Mouse (Mus musculus) megakaryocyte progenitor cell, adult 5-6 weeks (primary cell): ENCODE data around the gene Kif5c. TPM values are rescaled to one million over a fixed set of nuclear protein-coding genes. Genes with fewer than 3 reads are reported as not detected.

Experiments used
- ATAC-seq: replicated peaks from 2 replicates; pipeline ENCODE4 v1.8.0; 2016; ENCODE audit warnings: mild to moderate bottlenecking, moderate TSS enrichment, inconsistent platforms; ENCODE audit not compliant: poor library complexity
- total RNA-seq, 2 experiments: library from RNA; stranded (forward) in 1 of 2; stranded (reverse) in 1 of 2; fragments of 157-497, 149-512 nt in 1 of 2; fragments of 200-1000 nt in 1 of 2; gene quantifications; 2 replicates each; pipeline versions ENCODE4 v1.2.3 to v1.2.4; 2015 to 2017

Gene Kif5c
- total RNA-seq, 2 experiments from 2014 or later, result not detected

DNA sequence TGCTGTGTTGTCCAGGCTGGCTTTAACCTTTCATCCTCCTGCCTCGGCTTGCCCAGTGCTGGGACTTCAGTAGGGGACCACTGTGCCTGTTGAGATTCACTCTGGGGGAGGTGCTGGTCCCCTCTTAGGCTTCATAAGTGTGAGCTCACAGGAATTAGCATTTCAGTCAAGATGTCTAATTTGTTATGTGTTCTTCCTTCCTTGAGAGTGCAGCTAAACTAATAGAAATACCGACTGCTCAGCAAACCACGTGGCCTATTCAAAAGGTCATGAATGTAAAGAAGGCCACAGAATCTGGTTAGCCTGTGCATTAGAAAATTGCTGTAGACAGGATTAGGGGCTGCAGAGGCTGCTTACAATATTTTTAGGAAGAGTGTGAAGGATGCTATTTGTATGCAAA, 99.4 kb downstream of the Kif5c start:
- no peak for ATAC-seq

DNA sequence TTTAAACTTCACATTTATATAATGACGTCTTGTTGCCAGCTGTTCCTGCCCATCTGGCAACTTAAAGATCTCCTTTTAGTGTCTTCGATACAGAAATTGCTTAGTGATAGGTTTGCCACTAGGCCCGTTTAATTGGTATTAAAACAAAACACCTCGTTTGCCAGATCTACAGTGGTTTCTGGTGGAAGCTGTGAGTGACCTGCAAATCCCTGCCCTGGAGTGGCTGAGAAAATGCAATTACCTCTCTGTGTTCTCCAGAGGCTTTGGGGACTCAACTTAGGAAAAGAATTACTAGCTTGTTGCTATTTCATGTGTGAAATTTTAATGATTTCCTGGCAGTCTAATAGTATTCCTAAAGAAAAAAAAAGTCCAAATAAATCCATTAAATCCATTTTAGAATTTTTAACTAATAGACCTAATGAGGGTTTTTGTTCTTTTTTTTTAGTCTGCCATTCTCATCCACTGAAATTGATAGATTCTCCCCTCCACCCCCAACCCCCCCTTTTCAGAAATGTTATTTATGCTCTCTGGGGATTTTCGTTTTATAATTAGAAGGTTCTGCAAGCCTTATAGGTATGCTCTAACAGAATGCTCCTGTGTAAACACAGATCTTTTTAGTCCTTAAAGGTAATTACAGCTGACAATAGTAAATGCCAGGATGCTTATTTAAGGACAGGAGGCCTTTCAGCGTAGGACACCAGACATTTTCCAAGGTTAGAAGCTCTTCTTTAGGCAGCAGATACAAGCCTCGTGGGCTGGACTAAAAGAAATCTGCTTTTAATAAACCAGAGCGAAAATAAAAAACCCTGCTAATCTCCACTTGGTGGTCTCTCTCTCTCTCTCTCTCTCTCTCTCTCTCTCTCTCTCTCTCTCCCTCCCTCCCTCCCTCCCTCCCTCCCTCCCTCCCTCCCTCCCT, 100.1 kb downstream of the Kif5c start:
- ATAC-seq, result no peak

DNA sequence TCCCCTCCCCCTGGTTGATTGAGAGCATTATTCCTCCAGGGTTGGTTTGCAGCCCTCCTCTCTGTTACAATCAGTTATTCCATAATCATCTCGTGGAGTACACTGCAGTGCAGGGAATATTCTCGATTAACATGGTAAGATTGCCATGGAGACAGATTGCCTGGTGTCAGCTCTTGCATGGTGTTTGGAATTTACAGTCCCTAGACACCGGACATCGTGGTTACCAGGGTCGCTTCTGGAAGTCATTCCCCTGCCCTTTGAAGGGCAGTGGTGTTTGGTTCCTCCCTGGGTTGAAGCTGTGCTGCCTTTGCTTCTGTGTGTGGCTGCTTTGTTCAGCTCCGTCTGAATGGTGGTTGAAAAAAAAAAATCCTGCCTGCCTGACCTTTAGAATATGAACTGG, 100.8 kb downstream of the Kif5c start:
- no peak for ATAC-seq

DNA sequence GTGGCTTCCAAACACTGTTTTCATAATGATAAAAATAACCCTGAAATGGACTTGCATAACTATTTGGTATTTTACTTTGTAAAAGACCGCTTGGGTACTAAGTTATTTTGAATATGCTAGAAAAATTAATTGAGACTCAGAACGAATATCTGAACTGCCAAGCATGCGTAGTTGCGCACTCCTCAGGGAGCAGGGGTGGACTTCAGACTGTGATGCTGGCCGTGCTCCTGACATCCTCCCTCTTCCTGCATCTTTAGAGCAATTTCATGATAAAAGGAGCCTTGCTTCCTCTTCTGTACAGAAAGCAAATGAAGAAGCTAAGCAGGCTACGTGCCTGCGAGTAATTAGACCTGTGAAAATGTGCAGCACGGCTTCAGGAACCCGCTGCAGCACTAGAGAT, 101.2 kb downstream of the Kif5c start:
- no peak for ATAC-seq

DNA sequence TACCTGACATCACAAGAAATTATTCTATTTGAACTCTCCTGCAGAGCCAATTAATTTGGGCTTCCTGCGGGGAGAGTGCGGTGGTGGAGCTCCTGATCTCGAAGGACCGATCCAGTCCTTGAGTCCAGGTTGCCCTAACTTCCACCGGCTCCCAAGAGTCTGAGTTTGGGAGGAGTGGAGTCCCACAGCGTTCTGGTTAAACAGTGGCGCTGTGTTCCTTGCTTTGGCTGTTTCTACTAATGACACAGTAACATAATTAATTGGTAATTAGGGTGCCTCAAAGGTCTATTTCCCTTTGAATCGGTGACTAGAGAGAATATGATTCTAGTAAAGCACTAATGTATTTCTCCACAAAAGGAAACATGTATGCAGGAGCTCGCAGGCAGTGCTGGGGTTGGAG, 103.2 kb downstream of the Kif5c start:
- no peak for ATAC-seq

DNA sequence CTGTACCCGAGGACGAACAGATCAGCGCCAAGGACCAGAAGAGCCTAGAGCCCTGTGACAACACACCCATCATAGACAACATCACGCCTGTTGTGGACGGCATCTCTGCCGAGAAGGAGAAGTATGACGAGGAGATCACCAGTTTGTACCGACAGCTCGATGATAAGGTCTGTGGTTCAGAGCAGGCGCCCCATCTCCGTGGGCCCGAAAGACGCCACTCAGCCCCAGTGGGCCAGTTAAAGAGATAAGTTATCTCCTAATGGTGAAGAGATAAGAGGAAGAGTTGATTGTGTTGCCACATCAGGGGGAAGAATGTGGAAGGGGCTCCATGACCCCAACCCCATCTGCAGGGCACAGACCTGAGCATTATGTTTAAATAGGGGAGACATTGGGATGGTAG, 103.9 kb downstream of the Kif5c start:
- ATAC-seq, result no peak

DNA sequence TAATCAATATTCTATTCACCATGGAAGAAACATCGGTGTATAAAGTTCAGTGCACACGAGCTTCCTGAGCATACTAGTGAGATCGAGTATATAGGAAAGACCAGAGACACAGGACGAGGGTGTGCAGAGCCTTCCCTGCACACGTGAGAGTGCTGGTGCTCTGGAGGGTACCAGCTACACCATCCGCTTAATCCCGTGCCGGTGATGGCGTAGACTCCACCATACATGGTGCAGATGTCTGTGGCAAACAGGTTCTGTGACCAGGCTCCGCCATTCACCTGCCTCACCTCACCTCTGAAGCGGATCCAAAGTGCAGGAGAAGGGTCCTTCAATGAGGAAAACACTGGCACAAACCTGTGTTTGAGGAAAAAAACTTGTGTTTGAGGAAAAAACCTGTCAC, 107.6 kb downstream of the Kif5c start:
- ATAC-seq, result no peak

DNA sequence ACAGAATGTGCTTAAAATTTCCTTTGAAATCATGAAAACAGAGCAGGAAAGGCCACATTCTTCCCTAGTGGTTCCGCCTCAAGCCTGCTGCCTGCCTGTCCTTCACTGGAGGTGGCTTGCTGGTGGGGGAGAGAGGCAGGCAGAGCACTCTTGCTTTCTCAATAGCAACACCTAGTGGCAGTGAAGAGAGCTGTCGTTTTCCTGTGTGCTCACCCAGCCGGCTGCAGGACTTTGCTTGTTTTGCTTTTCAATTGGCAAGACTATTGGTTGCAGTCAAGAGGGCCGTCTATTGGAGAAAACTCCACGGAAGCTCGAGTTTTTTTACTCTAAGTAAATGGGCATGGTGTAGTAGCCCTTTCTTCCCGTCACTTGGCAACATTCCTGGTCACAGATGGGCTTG, 108.1 kb downstream of the Kif5c start:
- peak; percentile 86 for ATAC-seq

DNA sequence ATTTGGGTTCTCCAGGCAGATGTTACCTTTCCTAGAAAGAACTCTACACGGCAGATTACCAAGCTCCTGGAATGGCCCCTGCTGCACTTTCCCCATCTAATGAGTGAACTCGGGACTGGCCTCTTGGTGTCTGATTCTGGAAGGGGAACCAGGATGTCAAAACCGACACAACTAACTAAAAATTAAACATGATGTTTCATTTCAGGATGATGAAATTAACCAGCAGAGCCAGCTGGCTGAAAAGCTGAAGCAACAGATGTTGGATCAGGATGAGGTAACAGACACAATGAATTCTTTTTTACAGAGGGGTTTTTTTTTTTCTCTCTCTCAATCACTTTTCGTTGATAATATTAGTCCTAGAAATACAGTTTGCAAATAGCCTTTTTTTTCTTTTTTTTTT, 108.6 kb downstream of the Kif5c start:
- peak; percentile 12; the same call in 1 of the 2 replicates for ATAC-seq

DNA sequence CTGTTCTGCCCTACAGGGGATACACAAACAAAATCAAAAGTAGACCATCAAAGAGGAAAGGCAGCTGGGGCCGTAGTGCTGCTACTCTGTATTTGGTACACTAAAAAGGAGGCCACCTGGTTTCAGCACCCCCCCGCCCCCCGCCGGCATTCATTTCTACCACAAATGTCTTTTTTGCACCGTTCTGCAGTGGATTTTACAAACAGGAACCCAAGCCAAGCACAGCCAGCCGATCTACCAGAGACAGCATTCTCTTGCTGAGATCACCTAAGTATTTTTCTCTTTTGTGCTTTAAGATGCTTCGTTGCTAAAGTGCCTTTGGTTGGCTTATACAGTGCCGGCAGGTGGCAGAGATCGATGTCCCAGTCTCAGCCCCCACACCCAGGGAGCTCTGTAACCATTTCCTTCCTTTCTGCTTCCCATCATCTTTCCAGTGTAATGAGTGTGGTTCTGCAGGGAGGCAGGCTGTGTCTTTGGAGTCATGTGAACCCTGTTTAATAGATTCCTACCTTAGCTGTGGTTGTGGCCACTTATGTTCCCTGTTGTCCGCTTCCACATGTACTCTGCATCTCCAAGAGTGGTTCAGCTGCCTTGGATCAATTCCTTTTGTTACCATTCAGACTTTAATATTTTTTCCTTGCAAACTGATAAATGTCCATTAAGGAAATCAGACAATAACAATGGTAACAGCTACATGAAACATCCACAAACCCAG, 110.0 kb downstream of the Kif5c start:
- ATAC-seq, result no peak

DNA sequence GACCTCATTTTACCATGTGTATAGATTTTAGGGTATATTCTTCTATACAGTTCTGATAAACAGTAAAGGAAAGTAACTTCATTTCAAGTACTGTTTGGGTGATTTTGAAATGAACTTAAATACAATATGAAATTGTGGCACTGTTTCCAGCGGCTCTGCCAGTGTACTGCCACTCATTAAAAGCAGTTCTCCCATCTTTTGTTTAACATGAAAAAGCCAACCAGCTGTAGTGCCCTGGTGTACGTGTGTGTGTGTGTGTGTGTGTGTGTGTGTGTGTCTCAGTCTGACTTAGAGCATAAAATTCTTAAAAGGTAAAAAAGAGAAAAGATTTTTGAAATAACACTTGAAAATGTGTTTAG, 110.5 kb downstream of the Kif5c start:
- no peak for ATAC-seq

DNA sequence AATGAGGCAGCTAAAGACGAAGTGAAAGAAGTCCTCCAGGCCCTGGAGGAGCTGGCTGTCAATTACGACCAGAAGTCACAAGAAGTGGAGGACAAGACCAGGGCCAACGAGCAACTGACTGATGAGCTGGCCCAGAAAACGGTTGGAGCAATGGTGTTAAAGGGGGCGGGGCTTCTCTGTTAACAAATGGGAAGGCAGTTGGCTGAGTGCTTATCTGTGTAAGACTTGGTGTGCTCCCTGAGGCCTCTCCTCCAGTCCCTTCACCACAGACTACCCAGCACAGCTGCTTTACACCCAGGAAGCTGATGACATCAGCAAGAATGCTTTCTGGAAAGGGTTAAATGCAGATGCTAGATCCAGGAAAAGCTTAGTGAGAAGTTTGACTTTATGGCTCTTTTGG, 111.1 kb downstream of the Kif5c start:
- peak; percentile 53 for ATAC-seq

DNA sequence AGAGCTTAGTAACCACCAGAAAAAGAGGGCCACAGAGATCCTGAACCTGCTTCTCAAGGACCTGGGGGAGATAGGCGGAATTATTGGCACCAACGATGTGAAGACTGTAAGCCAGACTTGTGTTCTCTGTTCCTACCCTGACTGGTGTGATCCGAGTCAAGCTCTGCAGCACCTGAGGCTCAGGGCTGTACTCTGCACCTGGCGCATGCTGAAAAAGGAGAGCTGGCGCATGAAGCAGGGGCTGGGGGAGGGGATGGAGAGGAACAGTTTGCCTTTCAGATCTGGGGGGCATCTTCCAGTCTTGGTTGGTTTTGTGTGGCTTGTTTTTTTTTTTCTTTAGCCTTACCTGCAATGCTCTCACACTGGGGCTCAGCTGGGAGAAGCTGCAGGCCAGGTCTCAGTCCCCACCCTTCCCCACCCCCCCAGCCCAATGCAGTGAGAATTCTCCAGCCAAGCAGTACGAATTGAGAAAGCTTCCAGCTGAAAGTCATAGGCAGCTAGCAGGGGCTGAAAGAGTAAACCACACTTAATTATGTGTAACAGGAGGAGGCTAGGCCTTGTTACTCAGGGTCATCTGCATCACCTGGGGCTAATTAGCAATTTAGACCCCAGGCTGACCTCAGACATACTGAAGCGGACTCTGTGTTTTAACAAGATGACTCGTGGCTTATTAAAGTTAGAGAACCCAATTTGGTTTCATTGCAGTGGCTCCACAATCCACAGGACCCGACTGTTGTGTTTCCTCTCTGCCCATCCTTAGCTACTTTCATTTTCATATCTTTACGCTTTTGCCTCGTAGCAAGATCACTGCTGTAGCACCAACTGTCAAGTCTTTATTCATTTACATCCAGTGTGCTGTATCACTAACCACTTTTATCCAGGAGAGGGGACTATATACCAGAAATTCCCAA, 113.9 kb downstream of the Kif5c start:
- peak; percentile 21 for ATAC-seq

DNA sequence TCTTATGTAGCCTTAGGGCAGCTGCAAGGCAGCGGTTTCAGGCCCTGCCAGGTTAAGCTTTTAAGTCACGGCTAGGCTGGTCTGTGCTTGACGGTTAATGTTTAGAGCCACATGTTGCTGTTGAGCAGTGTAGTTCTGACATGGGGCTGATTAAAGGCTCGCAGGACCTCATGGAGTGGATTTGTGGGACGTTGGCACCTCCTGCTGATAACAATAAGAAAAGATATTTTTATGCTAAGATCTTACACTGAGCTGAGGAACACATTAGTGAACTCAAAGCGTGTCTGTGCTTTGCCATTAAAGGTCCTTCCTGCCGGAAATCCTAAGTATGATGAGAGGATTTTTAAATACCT, 114.5 kb downstream of the Kif5c start:
- peak; percentile 63 for ATAC-seq

DNA sequence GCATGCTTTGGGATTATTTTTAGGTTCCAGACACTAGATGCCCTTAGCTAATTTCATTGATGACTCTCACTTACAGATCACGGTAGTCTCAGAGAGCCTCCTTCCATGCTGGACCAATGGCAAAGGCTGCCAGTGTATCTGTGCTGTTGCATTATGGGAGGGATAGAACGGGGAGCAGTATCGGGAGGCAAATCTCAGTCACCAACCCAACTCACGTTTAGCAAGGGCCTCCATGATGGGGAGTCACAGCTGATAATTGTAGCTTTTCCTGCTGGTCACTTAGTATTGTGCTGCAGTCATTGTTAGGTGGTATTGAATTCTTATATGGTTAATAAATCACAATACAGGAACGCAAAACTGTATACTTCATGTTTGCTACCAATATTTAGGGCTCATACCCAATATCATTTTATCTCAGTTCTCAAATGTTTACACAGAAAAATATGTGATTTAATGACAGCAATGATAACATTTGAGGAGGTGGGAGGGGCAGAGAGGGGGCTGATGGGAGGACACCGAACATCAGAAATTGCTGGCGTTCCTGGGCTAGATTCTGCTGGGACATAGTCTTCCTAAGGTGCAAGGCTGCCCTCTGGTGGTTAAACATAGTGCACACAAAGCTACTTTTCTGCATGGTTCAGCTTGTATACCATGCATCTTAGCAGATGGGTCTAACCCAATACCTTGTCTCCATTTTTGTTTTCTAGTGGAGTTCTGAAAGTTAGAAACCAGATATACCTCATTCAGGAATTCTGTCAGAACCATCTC, 115.1 kb downstream of the Kif5c start:
- peak; percentile 67 for ATAC-seq

DNA sequence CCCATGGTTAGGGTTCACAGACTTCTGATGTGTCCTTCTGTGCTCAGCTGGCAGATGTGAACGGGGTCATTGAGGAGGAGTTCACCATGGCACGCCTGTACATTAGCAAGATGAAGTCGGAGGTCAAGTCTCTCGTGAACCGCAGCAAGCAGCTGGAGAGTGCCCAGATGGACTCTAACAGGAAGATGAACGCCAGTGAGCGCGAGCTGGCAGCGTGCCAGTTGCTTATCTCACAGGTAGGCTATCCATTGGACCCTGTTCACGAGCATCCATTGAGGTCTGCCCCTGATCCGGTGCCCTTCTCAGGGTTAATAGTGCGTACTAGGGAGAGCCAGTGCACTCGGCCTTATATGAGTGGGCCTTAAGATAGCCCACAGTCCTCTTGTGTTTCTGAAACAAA, 116.3 kb downstream of the Kif5c start:
- no peak for ATAC-seq

DNA sequence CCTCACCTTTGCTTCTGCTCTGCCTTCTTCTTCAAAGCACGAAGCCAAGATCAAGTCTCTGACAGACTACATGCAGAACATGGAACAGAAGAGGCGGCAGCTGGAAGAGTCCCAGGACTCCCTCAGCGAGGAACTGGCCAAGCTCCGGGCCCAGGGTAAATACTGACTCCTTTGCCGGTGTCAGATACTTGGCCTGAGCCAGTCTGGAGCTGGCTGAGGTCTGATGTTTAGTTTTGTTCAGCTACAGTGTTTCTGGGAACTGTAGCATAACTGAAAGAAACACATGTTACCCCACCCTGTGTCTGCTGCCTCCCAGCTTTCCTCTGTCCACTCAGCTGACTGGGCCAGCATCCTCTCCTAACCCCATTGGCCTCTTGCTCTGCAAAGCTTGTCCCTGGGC, 119.9 kb downstream of the Kif5c start:
- no peak for ATAC-seq

DNA sequence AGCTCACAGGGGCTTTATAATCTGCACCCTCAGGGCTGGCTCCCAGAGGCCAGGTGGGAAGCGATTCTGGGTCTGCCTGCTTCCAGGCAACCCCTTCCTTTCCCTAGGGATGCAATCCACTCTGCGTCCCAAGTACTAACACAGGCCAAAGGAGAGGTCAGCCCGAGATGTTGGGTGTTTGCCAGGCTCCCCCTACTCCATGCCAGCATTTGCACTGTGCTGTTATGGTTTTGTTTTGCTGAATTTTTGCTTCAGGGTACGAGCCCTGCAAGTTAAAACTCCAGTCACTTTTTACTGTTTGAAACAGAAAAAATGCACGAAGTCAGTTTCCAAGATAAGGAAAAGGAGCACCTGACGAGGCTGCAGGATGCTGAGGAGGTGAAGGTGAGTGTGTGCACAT, 121.9 kb downstream of the Kif5c start:
- ATAC-seq, result no peak

DNA sequence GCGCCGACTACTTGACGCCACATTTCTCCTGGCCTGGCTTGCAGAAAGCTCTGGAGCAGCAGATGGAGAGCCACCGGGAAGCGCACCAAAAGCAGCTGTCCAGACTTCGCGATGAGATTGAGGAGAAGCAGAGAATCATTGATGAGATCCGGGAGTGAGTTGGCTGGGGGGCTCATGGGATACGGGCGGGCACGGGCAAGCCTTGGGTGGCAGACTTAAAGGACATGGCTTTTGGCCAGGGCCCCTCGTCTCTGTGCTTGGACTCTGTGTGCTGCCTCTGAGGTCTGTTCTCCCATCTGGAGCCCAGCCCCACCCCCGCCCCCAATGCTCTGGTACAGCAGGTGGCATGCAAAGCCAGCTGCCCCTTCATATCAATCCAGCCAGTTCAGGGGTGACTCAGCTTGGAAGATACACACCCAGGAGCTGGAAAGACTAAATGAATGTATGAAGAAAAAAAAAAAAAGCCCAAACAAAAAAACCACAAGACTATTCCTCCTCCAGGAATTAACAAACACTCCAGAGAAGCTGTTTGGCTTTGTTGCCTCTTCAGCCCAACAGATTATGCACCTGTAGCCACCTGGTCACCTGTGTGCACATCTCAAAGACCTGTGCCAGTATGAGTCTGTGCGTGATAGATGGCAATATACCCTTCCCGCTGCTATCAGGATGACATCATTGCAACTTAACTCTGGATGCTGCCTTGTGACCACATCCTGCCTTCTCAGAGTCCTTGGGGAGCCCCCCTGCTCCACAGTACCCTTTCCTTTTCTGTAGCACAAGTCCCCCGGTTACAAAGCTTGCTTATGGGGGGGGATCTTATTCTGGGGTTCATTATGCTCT, 123.0 kb downstream of the Kif5c start:
- 0 out of 2 replicates have a peak, but pooled peaks have one; percentile 29 for ATAC-seq

DNA sequence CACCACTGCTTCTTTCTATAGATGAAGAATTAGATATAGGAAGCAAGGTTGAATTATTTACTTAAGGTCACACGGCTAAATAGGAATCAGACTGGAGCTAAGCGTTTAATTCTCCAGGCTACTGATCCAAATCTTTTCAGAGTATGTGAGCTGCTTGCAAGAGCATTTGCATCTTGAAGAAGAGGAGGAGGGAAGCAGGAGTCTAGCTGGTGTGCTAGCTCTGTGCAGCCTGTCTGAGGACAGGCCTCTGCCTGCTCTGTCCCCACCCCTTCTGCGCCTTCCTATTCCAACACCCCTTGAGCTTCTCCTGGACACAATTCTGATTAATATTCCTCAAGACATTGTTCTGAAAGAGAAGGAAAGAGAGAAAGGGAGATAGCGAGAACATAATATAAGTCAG, 123.8 kb downstream of the Kif5c start:
- ATAC-seq, result no peak
